Mouse (Mus musculus) thymus, postnatal 10 days (tissue): ENCODE results near the gene Rap1gap2.
"Not testable (repeated sequence)": the region's sequence is repeated elsewhere in the genome, so short reads cannot be mapped to it uniquely, and the experiment has no call there.

Experiments used
- DNase-seq, 2 experiments: peaks; one replicate each; pipeline ENCODE4 v3.0.0; 2021; ENCODE audit warnings: low spot score in 2 of 2

Rap1gap2 gene

DNA sequence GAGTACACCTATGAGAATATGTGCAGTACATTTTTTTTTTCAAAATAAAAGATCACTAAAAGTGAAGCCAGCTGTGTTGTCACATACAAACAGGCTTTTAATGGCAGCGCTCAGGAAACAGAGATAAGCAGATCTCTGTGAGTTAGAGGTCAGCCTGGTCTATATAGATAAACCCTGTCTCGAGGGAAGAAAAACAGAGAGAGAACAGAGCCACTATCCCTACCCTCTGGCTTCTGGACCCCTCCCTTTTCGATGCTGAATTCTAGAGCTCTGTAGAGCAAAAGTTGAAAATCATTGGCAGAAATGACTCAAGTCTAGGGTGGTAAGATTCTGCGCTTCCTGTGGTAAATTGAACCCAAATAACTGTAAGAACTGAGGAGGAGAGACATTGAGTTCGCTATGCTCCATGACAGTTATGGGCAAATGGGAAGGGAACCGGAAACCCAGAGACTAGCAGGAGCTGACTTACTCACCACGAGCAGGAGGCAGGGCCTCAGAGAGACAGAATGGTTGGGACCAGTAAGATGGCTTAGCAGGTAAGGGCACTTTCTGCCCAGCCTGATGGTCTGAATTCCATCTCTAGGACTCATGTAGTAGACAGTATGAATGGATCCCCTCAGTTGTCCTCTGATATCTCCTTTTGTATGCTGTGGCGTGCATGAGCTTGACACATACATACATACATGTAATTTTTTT, 11.4 kb upstream of the Rap1gap2 start:
- no peak for DNase-seq

DNA sequence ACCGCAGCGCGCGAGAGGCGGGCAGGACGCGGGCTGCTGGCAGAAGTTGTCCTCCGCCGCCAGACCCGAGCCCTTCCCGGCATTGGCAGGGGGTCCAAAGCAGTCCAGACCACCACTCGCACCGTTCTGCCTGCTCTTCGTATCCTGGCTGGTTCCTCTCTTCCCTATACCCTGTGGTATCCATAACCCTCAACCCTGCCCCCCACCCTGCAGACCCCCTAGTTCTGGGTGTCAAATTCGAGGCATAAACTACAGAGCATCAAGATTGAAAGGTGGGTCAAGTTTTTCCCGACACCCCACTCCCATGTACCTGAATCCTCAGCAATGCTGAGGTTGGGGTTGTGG, 9.2 kb upstream of the Rap1gap2 start:
- no peak for DNase-seq

DNA sequence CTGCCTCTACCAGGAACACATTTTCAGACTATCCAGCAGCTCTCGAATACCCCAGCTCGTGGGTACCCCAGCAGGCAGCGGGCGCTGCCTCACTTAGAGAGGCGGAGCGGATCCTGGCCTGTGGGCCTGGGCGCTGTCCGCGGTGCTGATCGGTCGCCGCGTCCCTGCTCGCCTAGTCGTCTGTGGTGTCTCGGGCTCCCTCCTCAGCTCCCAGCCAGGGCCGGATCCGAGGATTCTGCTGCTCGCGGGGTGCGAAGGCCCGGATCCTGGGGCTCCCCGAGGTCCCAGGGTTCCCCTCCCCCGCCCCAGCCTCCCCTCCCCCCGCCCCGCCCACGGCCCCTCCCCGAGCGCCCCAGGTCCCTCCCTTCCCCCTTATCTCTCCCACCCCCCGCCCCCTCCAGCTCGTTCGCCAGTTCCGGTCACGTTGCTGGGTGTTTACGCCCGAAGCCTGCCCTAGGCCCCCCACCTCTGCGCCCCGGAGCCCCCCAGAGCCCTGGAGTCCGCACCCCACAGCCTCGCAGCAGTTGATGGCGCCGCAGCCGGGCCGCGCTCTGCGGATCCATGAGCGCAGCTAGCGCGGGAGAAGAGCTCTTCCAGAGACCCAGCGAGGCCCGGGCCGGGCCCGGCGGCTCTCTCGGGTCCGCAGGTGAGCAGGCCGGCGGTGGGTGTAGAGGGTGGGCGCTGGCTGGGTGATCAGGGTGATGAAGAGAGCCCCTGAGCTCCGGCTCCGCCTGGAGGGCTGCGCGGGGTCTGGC, 8.7 kb upstream of the Rap1gap2 start, which contains the start of gene Ccdc92b:
Gene Ccdc92b (plus strand): TSS at position 405 of the 755 bp plus-strand sequence.
- DNase-seq = peak; percentile 48 to 86

DNA sequence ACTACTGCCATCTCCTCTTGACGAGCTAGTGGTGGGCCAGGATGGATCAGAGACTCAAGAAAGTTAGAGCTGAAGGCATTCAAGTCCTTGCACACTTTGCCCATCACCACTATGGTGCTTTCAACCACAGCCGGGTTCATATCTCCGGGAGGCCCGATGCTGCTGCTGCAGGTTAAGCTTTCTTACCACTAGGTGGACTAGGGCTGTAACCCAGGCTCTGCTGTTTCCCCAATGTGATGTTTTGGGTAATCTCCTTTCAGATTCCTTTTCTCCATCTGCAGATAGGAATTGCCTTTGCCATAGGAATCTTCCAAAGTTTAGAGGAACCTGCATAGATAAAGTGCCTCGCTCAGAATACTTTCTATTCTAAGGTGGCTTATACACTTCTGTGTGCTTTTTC, 4.9 kb upstream of the Rap1gap2 start:
- DNase-seq = no peak

DNA sequence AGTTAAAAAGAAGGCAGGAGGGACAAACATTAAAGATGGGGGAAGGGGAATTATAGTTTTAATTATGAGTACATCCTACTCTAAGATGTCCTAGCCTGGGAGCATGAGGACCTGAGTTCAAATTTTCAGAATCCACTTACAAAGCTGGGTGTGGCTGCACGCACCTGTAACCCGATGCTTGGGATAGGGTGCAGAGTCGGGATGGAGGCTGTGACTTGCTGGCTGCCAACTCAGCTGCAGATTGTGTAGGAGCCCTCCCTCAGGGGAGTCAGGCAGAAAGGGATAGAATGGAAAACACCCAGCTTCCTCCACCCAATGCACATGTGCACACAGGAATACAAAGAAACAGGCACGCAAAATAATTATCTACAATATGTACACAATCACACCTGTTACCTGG, 2.7 kb upstream of the Rap1gap2 start:
- DNase-seq = no peak

DNA sequence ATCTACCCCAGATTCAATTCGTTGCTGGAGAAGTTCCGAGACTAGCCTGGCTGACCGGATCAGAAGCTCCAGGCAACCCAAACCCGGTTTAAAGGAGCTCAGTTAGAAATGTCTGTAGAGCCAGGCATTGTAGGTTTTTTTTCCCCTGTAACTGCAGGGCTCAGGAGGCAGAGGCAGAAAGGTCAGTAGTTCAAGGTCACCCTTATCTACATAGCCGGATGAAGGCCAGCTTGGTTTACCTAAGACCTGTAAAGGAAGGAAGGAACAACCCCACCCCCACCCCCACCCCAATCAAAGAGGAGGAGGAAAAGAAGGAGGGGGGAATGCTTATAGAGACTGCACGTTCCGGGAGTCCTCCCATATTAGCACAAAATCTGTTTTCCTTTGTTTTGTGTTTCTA, 722 bp upstream of the Rap1gap2 start:
- DNase-seq = no peak

DNA sequence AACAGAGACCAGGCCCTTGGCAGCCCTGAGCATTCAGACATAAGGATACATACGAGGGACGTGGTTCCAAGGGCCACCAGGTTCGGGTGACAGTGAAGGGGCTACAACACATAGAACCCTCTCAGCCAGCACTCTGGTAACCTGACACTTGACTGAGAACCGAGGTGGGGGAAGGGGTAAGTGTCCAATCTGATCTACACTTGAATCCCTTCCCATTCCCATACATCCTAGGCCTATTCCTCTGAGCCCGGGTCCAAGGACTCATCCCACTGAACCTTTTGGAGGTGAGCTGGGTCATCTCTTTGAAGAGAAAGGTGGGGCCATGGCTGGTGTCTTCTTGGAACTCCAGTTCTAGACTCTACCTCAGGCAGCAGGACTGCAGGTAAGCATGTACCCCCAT, 647 bp downstream of the Rap1gap2 start:
- DNase-seq = no peak

DNA sequence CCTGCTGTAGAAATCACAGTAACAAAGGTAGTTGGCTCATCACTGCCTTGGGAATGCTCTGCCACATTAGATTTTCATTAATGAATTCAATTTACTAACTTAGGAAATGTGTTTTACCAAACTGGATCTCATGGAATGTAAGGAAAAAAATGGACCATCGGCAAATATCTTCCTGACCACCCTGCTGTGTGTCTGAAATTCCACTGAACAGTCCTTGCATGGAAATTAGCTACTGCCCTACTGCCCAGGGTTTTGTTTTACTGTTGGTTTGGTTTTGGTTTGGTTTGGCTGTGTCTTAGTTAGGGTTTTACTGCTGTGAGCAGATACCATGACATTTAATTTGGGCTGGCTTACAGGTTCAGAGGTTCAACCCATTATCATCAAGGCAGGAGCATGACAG, 8.4 kb downstream of the Rap1gap2 start:
- no peak for DNase-seq

DNA sequence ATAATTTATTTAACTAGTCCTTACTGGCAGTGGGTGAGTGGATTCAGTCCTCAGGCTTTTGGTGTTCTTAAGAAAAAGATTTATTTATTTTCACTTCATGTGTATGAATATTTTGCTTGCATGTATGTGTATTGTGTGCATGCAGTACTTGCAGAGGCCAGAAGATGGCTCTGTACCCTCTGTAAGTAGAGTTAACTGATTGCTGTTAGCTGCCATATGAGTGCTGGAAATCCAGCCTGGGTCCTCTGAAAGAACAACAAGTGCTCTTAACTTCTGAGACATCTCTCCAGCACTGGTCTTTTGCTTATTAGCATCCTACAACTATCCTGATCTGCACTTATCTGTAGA, 12.8 kb downstream of the Rap1gap2 start:
- no peak for DNase-seq

DNA sequence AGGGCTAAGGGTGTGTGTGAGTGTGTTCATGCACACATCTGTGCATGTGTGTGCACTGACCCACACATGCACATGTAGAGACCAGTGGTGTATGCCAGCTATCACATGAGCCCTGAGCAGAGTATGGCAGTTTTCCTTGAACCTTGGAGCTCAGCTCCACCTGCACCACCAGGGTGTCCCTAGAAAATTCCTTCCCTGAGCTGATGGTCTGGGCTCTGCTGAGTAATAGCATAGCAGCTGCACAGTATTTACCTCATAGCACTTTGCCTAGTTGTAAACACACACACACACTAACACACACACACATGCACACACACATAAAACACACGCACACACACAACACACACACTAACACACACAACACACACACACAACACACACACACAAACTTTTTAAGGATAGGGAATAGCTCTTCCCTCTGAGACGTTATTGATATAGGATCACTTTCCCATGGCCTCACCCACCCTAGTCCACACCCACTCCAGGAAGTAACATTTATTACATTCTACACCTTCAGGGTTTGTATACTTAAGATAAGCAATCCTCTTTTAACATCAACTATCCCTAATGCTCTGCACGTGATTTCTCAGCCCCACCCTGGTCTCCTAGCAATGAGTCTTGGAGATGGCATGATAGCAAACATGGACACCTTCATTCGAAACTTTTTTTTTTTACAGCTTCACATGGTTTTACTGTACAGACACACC, 13.3 kb downstream of the Rap1gap2 start:
- DNase-seq = no peak

DNA sequence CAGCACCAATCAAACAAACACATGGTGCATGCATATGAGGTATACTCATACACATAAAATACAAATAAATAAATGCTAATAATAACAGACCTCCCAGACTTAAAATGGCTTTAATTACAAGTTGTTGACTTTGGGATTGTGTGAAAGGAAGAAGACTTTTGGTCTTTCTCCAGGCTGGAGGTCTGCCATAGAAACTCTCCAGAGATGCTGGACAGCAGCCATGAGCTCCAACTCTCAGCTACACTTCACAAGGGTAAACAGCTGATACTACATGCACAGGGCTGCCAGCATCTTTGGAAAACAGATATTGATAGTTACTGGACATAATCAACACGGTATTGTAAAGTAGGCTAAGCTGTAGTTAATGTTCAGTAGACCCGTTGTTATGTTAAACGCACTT, 18.5 kb downstream of the Rap1gap2 start:
- no peak for DNase-seq

DNA sequence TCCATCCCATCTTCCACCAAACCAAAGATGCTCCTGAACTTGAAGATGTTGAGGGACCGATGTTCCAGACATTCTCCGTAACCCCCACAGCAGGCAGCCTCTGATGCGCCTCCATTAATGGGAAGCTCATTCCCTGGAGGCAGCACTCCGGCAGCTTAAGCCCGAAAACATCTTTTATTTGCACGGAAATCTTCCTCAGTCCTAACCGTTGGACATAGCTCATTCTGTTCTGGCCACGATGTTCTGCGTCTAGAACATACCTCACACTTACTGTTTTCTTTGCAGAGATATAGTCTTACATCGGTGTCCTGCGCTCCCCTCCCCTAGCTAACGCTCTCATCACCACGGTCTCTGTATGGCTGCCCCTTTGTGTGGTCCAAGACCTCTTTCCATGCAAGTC, 20.0 kb downstream of the Rap1gap2 start:
- no peak for DNase-seq

DNA sequence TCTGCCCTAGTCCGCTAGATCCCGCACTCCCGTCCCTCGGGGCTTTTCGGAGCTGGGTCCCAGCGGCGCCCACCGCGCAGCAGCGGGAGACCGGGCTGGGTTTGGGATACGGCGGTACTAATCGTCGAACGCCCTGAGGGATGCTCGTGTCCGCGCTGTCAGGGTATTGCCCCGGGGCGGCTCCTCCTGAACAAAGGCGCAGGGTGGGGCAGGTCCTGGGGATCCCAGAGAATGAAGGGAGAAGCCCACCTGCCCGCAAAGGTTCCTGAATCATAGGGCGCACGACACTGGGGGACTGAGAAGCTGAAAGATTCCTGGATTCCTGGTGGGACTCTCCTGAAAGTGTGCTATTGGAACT, 20.5 kb downstream of the Rap1gap2 start:
- no peak for DNase-seq

DNA sequence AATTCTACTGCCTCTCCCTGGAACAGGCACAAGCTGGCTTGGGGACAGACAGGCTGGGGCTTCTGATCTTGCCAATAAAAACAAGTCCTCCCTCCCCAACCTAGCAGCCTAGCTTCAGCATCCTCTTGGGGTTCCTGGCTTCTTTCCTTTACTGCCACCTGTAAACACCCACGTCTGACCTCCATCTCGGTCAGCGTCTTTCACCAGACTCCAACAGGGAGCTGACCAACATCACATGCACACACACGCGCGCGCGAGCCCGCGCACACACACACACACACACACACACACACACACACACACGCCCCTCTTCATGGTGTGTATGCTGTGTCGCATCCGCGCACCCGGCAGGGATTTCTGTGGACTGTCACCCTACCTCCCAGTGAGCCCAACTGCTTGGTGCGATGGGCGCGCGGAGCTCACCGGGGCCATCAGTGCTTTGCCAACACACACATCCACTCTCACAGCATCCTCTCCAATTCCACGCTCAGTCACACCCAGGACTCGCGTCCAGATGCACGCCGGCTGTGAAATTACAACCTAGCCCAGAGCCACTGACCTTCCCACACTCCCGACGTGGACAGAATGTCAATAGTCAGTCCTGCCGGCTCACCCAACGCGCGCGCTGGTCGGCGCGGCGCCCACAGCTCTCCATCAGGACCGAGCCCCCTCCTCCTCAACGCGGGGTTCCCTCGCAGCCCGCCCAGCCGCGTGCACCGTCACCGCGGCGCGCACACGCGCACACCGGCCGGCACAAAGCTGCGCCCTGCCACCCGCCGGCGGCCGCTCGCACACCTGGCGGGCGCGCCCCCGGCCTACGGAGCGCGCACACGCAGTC, 21.1 kb downstream of the Rap1gap2 start:
- DNase-seq = no peak

DNA sequence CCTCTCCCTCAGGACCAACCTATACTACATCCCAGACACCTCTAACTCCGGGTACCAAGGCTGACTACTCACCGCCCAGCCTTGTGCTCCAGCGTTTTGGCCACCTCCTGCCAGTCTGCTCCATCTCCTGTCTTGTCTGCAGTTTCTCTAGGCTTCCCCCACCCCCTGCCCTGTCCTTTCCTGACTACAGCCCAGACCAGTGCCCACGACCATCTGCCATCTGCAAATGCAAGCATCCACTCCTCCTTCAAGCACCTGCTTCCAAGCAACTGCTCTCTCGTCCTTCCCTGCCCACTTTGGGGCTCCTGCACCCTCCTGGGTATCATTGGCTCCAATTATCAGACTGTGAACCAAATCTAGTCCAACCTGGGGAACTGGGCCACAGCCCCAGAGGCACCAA, 24.3 kb downstream of the Rap1gap2 start:
- DNase-seq = no peak

DNA sequence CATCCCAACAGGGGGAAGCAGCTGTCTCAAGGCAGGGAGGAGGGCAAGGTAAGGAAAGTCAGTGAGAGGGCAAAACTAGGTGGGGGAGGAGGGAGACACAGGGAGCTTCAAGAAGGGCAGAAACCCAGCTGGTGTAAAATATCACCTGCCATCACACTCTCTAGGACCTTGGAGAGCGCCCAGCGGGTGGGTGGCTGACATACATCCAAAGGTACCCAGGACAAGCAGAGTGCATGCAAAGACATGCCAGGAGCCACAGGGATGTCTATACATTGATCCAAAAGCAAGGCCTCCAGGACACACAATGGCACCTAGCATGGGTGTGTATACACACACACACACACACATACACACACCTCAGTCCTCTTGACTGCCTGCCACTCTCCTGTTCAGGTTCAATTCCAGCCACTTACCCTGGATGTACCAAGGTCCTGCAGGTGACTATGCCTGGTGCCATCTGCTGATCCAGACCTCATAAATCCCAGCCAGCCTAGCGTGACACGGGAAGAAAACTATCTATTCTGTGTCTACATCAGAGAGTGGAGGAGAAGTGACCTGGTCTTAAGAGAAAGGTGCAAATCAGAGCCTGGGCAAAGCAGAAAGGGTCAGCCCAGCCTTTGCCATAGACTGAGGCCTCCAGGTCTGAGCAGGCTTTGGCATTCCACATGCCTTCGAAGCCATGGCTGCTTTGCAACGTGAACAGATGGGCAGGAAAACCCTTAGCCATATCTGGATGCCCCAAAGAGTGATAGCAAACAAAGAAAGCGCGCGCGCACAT, 25.6 kb downstream of the Rap1gap2 start:
- DNase-seq = peak in 1 of 2 experiments; percentile 23

DNA sequence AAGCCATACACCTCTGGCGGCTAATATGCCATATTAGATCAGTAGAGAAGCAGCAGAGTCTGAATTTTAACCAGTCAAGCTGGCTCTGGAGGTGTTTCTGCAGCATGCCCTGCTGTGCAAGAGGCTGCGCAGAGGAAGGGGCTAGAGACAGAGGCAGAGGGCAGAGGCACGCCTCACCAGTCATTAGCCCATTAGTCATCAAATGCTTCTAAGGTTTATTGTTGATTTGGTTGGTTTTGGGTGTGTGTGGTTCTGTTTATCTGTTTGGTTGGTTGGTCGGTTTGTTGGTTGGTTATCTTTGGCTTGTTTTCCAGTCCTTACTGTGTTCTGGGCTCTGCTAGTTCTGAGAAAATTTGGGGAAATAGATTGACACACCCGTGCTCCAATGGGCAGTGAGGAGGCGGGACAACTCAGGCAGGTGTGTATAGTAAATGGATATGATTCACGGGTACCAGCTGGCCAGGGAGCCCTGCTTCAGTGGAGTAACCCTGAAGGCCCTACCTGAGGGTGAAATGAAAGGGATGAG, 26.8 kb downstream of the Rap1gap2 start:
- DNase-seq = no peak

DNA sequence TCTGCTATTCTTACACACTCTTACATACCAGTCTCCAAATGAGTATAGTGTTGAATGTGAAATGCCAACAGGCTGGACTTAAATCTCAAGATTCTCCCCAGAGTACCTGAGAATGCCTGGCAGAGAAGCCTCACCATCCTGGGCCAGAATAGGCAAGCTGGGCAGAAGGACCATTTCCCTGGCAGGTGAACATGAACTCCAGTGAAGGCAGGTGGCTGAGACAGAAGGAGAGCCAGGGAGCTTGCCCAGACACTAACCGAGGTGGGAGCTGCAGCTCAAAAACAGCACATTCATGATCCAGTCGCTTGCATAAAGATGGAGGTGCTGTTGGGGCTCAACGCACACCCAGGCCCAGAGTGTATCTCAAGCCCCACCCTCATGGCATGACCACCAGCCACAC, 28.3 kb downstream of the Rap1gap2 start:
- no peak for DNase-seq

DNA sequence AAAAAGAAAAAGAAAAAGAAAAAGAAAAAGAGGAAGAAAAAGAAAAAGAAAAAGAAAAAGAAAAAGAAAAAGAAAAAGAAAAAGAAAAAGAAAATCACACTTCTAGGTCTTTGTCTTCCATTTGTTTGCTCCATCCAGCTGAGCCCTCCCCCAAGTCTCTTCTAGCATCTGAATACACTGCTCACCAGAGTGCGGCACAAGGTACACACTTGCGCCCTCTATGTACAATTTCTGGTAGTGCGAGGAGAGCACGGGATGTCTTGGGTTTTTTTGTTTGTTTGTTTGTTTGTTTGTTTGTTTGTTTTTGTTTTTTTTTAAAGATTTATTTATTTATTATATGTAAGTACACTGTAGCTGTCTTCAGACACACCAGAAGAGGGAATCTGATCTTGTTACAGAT, 29.4 kb downstream of the Rap1gap2 start:
- DNase-seq = not testable (repeated sequence)

DNA sequence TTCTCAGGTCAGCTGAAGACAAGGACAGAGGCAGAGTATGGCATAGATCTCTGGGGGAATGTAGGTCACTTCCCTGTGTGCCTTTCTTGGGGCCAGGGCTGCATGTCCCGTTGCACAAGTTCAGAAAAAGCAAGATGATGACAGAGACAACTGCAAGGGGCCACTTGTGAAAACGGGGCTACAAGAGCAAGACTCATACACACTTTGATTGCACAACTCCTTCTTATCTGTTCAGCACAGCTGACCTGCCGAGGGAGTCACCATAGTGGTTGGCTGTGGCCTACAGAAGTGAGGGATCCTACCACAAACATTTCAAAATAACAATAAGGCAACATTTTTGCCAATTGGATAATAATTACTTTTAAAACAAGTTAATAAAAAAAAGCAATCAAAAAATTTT, 33.6 kb downstream of the Rap1gap2 start:
- no peak for DNase-seq

DNA sequence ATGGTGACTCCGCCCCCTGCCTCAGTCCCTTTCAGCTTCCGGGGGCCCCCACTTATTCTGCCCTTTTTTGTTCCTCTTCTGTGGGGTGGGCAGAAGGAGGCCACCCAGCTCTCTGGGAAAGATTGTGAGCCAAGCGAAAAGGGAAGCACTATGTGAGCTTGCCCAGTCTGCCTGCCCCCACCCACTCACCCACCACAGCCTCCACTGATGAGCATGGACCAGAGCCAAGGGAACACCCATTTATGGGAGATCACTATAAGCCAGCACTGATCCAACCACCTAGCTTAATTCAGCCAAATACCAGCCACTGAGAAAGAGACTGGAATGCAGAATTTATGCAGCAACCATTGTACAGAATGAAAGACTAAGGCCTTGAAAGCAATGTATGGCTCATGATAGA, 34.8 kb downstream of the Rap1gap2 start:
- DNase-seq = no peak
